Mouse (Mus musculus): ENCODE measurements at regions not wholly inside any gene's neighbourhood (a gene's known extent, or its start where the extent isn't known, plus 50 kb on each side); places are given as distances from the start of the nearest gene placed in this dataset.

- TF ChIP-seq CTCF (IDR thresholded peaks at IDR 0.05; ENCODE audit: insufficient read depth, low read length) (no peak), POLR2A (IDR thresholded peaks at IDR 0.05; ENCODE audit: borderline replicate concordance, extremely low read depth, low read depth, low read length) (no peak)
Measured at GRCm38 (mm10) chr12:12148659-12149399, 113.1 kb upstream of the Fam49a start.

Measured in lung, adult 2 months (tissue).